Mouse (Mus musculus) neural tube, embryonic 14.5 days (tissue): ENCODE data around the gene Igf2bp3. TPM values are rescaled to one million over a fixed set of nuclear protein-coding genes. Genes with fewer than 3 reads are reported as not detected.
A peak's percentile ranks its signal among the peaks of the same experiment; 100 is the strongest.

ENCODE experiments used
- ATAC-seq: fragments of 200-750 bp; cut with Nextera tagmentation; 2 replicates; pipeline ENCODE4 v1.8.0; 2017; ENCODE audit warnings: low read depth, mild to moderate bottlenecking, moderate TSS enrichment, moderate library complexity
- H3K27ac ChIP-seq: fragments of 300-500 bp; sonication (generic); 2 replicates; pipeline ENCODE4 v1.5.1; 2014; ENCODE audit warnings: low read depth, mild to moderate bottlenecking, control low read depth, low read length, moderate library complexity, mixed read lengths
- H3K27me3 ChIP-seq: fragments of 300-500 bp; sonication (generic); 2 replicates; pipeline ENCODE4 v1.6.1; 2014; ENCODE audit warnings: low read length; ENCODE audit not compliant: control insufficient read depth, insufficient read depth
- H3K36me3 ChIP-seq: fragments of 300-500 bp; sonication (generic); 2 replicates; pipeline ENCODE4 v1.6.1; 2014; ENCODE audit warnings: low read length, mixed read lengths; ENCODE audit not compliant: control insufficient read depth, insufficient read depth
- H3K4me1 ChIP-seq: fragments of 300-500 bp; sonication (generic); 2 replicates; pipeline ENCODE4 v1.6.1; 2014; ENCODE audit warnings: low read length; ENCODE audit not compliant: control insufficient read depth, insufficient read depth
- H3K4me2 ChIP-seq: fragments of 300-500 bp; sonication (generic); 2 replicates; pipeline ENCODE4 v1.6.1; 2014; ENCODE audit warnings: mild to moderate bottlenecking, low read depth, low read length, control low read depth
- H3K4me3 ChIP-seq: fragments of 300-500 bp; sonication (generic); 2 replicates; pipeline ENCODE4 v1.5.1; 2014; ENCODE audit warnings: low read depth, low read length, control low read depth, mixed read lengths
- H3K9ac ChIP-seq: fragments of 300-500 bp; sonication (generic); replicated peaks from 2 replicates; pipeline ENCODE4 v1.6.1; 2014; ENCODE audit warnings: low read depth, mild to moderate bottlenecking, control low read depth, low read length, mixed read lengths
- H3K9me3 ChIP-seq: fragments of 300-500 bp; sonication (generic); 2 replicates; pipeline ENCODE4 v1.6.1; 2016; ENCODE audit warnings: low read length; ENCODE audit not compliant: control insufficient read depth
- WGBS: fragments of 180-500 bp; shearing (Covaris S2); extraction: QIAGEN DNeasy Blood & Tissue Kit; methylation state at CpG from one replicate; pipeline ENCODE4 v1.1.7; 2014; 5-methylcytosine and 5-hydroxymethylcytosine counted together
- polyA plus RNA-seq: library from polyadenylated mRNA; unstranded; fragments of >200 nt; fragmentation: Nextera tagmentation; extraction: Ambion mirVana; gene quantifications from 2 replicates; pipeline ENCODE4 v1.2.1, GENCODE M21; 2014

Gene Igf2bp3
- polyA plus RNA-seq, 1 experiment from 2014 or later = 26.9 TPM

GRCm38 (mm10) chr6:49039470-49040180, 175.1 kb downstream of the Igf2bp3 start:
- no peaks in the 10 kb centered on the region for H3K4me1 ChIP-seq
- H3K36me3 ChIP-seq = no peaks in the 10 kb centered on the region
- WGBS = 15% methylated on average over 18 of the region's 18 CpGs
- ATAC-seq = peak; percentile 44; the same call in 1 of the 2 replicates
- H3K4me2 ChIP-seq = peak overlapping the region; percentile 28; the same call in 1 of the 2 replicates
- no peak overlapping the region for H3K27ac ChIP-seq
- 0 out of 2 replicates have a peak, but pooled peaks cover 2% of the 10 kb centered on the region for H3K27me3 ChIP-seq
- H3K4me3 ChIP-seq = no peak overlapping the region
- no peak overlapping the region for H3K9ac ChIP-seq
- no peaks in the 10 kb centered on the region for H3K9me3 ChIP-seq

- H3K27ac ChIP-seq = no peak overlapping the region
- H3K36me3 ChIP-seq = no peaks in the 10 kb centered on the region
- H3K4me1 ChIP-seq = no peaks in the 10 kb centered on the region
- 70% methylated on average over 12 of the region's 12 CpGs for WGBS
- H3K4me3 ChIP-seq = no peak overlapping the region
- H3K9me3 ChIP-seq = no peaks in the 10 kb centered on the region
- ATAC-seq = no peak
- no peak overlapping the region for H3K4me2 ChIP-seq
- 0 out of 2 replicates have a peak, but pooled peaks cover 2% of the 10 kb centered on the region for H3K27me3 ChIP-seq
- no peak overlapping the region for H3K9ac ChIP-seq
These were observed 177.5 kb downstream of the Igf2bp3 start for GRCm38 (mm10) chr6:49037268-49037662.

GRCm38 (mm10) chr6:49036275-49037267, 178.2 kb downstream of the Igf2bp3 start, which contains the start of gene Gpnmb:
Gpnmb (plus strand) TSS chr6:49036546.
- no peak within 1 kb of the TSS for H3K4me2 ChIP-seq
- H3K9me3 ChIP-seq = no peaks in the 10 kb centered on the region
- no peak within 1 kb of the TSS for H3K27ac ChIP-seq
- H3K4me3 ChIP-seq = no peak within 1 kb of the TSS
- H3K9ac ChIP-seq = no peak within 1 kb of the TSS
- no peaks in the 10 kb centered on the region for H3K36me3 ChIP-seq
- H3K4me1 ChIP-seq = no peaks in the 10 kb centered on the region
- H3K27me3 ChIP-seq = 0 out of 2 replicates have a peak, but pooled peaks cover 2% of the 10 kb centered on the region
- 45% methylated on average over 28 of the region's 28 CpGs for WGBS
- ATAC-seq = no peak

Other genes with a start within 250 kb of the Igf2bp3 start
- gene Doxl2, start 240.0 kb downstream of the Igf2bp3 start, polyA plus RNA-seq = not detected in 2 replicates
- gene Svs1, start 228.1 kb downstream of the Igf2bp3 start, polyA plus RNA-seq = not detected in 2 replicates
- gene Gpnmb, start 178.4 kb downstream of the Igf2bp3 start, polyA plus RNA-seq = 0.14 and 0.21 TPM in 2 replicates
- 62.8 and 71.1 TPM in 2 replicates for gene Malsu1, start 141.2 kb downstream of the Igf2bp3 start, polyA plus RNA-seq
- 50.6 and 64.2 TPM in 2 replicates for gene Tra2a, start 49.1 kb upstream of the Igf2bp3 start, polyA plus RNA-seq
- 10.0 and 10.9 TPM in 2 replicates for gene Ccdc126, start 104.3 kb upstream of the Igf2bp3 start, polyA plus RNA-seq
- gene Fam221a, start 152.8 kb upstream of the Igf2bp3 start, polyA plus RNA-seq = 3.6 and 7.3 TPM in 2 replicates
- gene Stk31, start 180.6 kb upstream of the Igf2bp3 start, polyA plus RNA-seq = not detected in 2 replicates